Mouse (Mus musculus): Measurements from ENCODE around the gene Gtf3c5. TPM values are rescaled to one million over a fixed set of nuclear protein-coding genes. Genes with fewer than 3 reads are reported as not detected.

Gene Gtf3c5
- polyA plus RNA-seq, 1 experiment, result 2.1 TPM

- Histone ChIP-seq H3K4me3 (replicated peaks) (no peak overlapping the region), H3K4me1 (ENCODE audit: control insufficient read depth) (peaks cover 39% of the 10 kb centered on the region)
Observed at GRCm38 (mm10) chr2:28588574-28588973, 5.0 kb upstream of the Gtf3c5 start.

GRCm38 (mm10) chr2:28585730-28586129, 2.2 kb upstream of the Gtf3c5 start:
- no peaks in the 10 kb centered on the region for H3K9me3 ChIP-seq (ENCODE audit: control insufficient read depth, low read length)
- no peak overlapping the region for H3K4me3 ChIP-seq (replicated peaks)
- no peaks in the 10 kb centered on the region for H3K27me3 ChIP-seq (ENCODE audit: control insufficient read depth)
- peaks cover 52% of the 10 kb centered on the region for H3K4me1 ChIP-seq (ENCODE audit: control insufficient read depth)
- TF ChIP-seq TAL1 (IDR thresholded peaks at IDR 0.05; ENCODE audit: low read length), result no peak
- no peak for TF ChIP-seq GATA1 (IDR thresholded peaks at IDR 0.05; ENCODE audit: low read length)
- peaks cover 6% of the 10 kb centered on the region for H3K36me3 ChIP-seq (ENCODE audit: control insufficient read depth)

More at GRCm38 (mm10) chr2:28588574-28588973, 5.0 kb upstream of the Gtf3c5 start:
- no peaks in the 10 kb centered on the region for H3K36me3 ChIP-seq (ENCODE audit: control insufficient read depth)
- H3K27me3 ChIP-seq (ENCODE audit: control insufficient read depth), result no peaks in the 10 kb centered on the region
- H3K9me3 ChIP-seq (ENCODE audit: control insufficient read depth, low read length), result no peaks in the 10 kb centered on the region
- no peak for TF ChIP-seq TAL1 (IDR thresholded peaks at IDR 0.05; ENCODE audit: low read length)
- no peak for TF ChIP-seq GATA1 (IDR thresholded peaks at IDR 0.05; ENCODE audit: low read length)

- Histone ChIP-seq H3K4me1 (ENCODE audit: control insufficient read depth) (peaks cover 53% of the 10 kb centered on the region), H3K9me3 (ENCODE audit: control insufficient read depth, low read length) (no peaks in the 10 kb centered on the region), H3K36me3 (ENCODE audit: control insufficient read depth) (peaks cover 10% of the 10 kb centered on the region), H3K4me3 (replicated peaks) (no peak overlapping the region), H3K27me3 (ENCODE audit: control insufficient read depth) (no peaks in the 10 kb centered on the region)
- TF ChIP-seq GATA1 (IDR thresholded peaks at IDR 0.05; ENCODE audit: low read length), result no peak
- no peak for TF ChIP-seq TAL1 (IDR thresholded peaks at IDR 0.05; ENCODE audit: low read length)
Observed at GRCm38 (mm10) chr2:28585043-28585571, 1.6 kb upstream of the Gtf3c5 start.

DNA sequence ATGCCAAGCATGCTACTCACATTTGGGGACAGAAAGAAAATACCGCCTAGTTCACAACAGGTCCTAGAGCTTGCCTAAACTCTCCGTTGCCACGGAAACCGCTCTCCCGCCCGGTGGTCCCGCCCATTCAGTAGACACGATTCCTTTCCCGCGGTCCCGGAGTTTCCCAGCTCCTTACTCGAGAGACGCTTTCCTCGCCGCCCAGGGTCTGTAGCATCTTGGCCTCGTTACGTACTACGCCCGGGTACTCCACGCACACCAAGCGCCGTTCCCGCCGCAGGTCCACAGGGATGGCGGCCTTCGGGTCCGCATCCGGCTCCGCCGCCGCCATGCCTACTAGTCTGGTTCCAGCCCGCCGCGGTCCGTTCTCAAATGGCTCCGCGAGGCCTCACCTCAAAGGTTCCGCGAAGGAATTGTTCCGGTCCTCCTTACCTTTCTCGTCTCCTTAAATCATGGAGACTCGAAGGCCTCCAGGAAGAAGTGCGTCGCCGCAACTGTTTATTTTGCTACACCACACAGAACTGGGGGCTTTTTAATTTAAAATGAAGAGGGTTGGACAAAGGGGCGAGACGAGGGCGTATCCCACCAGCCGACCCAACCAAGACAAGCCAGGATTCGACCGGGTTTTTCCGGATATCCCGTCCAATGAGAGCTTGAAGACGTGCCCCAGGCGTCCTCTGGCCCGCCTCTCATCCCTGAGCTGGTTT, 751 bp downstream of the Gtf3c5 start:
- Histone ChIP-seq H3K9me3 (ENCODE audit: control insufficient read depth, low read length) (no peaks in the 10 kb centered on the region), H3K27me3 (ENCODE audit: control insufficient read depth) (no peaks in the 10 kb centered on the region), H3K4me1 (ENCODE audit: control insufficient read depth) (peaks cover 53% of the 10 kb centered on the region), H3K36me3 (ENCODE audit: control insufficient read depth) (peaks cover 33% of the 10 kb centered on the region), H3K4me3 (replicated peaks) (peak overlapping the region; percentile 66)
- TF ChIP-seq GATA1 (IDR thresholded peaks at IDR 0.05; ENCODE audit: low read length) (no peak), TAL1 (IDR thresholded peaks at IDR 0.05; ENCODE audit: low read length) (no peak)

- TF ChIP-seq GATA1 (IDR thresholded peaks at IDR 0.05; ENCODE audit: low read length) (no peak), TAL1 (IDR thresholded peaks at IDR 0.05; ENCODE audit: low read length) (no peak)
- Histone ChIP-seq H3K36me3 (ENCODE audit: control insufficient read depth) (peaks cover 81% of the 10 kb centered on the region), H3K9me3 (ENCODE audit: control insufficient read depth, low read length) (no peaks in the 10 kb centered on the region), H3K4me1 (ENCODE audit: control insufficient read depth) (peaks cover 19% of the 10 kb centered on the region), H3K4me3 (replicated peaks) (no peak overlapping the region), H3K27me3 (ENCODE audit: control insufficient read depth) (no peaks in the 10 kb centered on the region)
Observed at GRCm38 (mm10) chr2:28578003-28578402, 5.5 kb downstream of the Gtf3c5 start.

DNA sequence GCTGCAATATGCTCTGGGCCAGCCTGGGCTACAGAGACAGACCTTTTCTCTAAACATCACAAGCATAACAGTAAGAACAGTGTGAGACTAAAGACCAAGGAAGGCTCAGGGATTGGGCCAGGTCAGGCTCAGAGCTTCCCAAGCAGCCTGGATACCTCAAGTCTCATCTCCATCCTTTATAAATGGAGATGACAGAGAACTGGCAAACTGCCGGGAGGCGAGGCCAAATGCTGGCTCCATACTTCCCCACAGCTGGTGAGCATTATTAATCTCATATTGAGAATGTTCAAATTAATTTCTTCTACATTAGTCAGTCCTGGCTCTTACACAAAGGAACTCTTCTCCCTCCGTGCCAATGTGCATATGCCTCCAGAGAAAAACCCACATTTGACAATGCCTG, 6.7 kb downstream of the Gtf3c5 start:
- H3K9me3 ChIP-seq (ENCODE audit: control insufficient read depth, low read length), result no peaks in the 10 kb centered on the region
- H3K36me3 ChIP-seq (ENCODE audit: control insufficient read depth), result peaks cover 92% of the 10 kb centered on the region
- no peak for TF ChIP-seq TAL1 (IDR thresholded peaks at IDR 0.05; ENCODE audit: low read length)
- H3K4me1 ChIP-seq (ENCODE audit: control insufficient read depth), result peaks cover 12% of the 10 kb centered on the region
- no peaks in the 10 kb centered on the region for H3K27me3 ChIP-seq (ENCODE audit: control insufficient read depth)
- H3K4me3 ChIP-seq (replicated peaks), result no peak overlapping the region

GRCm38 (mm10) chr2:28575341-28575740, 8.2 kb downstream of the Gtf3c5 start:
- H3K4me3 ChIP-seq (replicated peaks), result no peak overlapping the region
- no peak for TF ChIP-seq GATA1 (IDR thresholded peaks at IDR 0.05; ENCODE audit: low read length)
- no peaks in the 10 kb centered on the region for H3K9me3 ChIP-seq (ENCODE audit: control insufficient read depth, low read length)
- H3K36me3 ChIP-seq (ENCODE audit: control insufficient read depth), result peaks cover 97% of the 10 kb centered on the region
- H3K4me1 ChIP-seq (ENCODE audit: control insufficient read depth), result no peaks in the 10 kb centered on the region; the same call in 1 of the 2 replicates
- no peaks in the 10 kb centered on the region for H3K27me3 ChIP-seq (ENCODE audit: control insufficient read depth)

GRCm38 (mm10) chr2:28569903-28570302, 13.6 kb downstream of the Gtf3c5 start:
- Histone ChIP-seq H3K36me3 (ENCODE audit: control insufficient read depth) (peaks cover 98% of the 10 kb centered on the region), H3K9me3 (ENCODE audit: control insufficient read depth, low read length) (no peaks in the 10 kb centered on the region), H3K4me1 (ENCODE audit: control insufficient read depth) (no peaks in the 10 kb centered on the region), H3K27me3 (ENCODE audit: control insufficient read depth) (no peaks in the 10 kb centered on the region), H3K4me3 (replicated peaks) (no peak overlapping the region)
- TF ChIP-seq TAL1 (IDR thresholded peaks at IDR 0.05; ENCODE audit: low read length) (no peak), GATA1 (IDR thresholded peaks at IDR 0.05; ENCODE audit: low read length) (no peak)

DNA sequence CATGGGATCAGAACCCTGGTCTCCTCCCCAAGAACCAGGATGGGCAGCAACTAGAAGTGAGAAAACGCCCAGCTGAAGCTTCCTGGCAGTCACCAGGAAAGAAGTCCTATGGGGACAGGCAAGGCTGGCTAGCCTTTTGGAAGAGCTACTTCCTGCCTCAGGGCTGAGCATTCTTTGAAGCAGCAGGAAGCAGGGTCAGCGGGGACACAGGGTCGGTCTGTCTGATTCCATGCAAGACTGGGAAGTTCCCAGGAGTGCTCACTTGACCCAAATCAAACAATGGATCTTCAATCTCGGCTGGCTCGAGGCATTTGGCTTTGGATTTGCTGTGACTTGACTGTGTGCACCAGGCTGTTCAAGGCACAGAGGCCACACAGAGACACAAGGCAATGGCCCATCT, 17.0 kb downstream of the Gtf3c5 start:
- TF ChIP-seq GATA1 (IDR thresholded peaks at IDR 0.05; ENCODE audit: low read length), result no peak
- TF ChIP-seq TAL1 (IDR thresholded peaks at IDR 0.05; ENCODE audit: low read length), result no peak
- no peaks in the 10 kb centered on the region for H3K9me3 ChIP-seq (ENCODE audit: control insufficient read depth, low read length)
- H3K4me1 ChIP-seq (ENCODE audit: control insufficient read depth), result no peaks in the 10 kb centered on the region
- peaks cover 65% of the 10 kb centered on the region for H3K36me3 ChIP-seq (ENCODE audit: control insufficient read depth)
- H3K4me3 ChIP-seq (replicated peaks), result no peak overlapping the region
- no peaks in the 10 kb centered on the region for H3K27me3 ChIP-seq (ENCODE audit: control insufficient read depth)
